Mouse (Mus musculus) brain, embryonic 14.5 days (tissue): ENCODE measurements around the gene Erich6b.

Source experiments
- CTCF ChIP-seq: fragments of 200-500 bp; IDR thresholded peaks from 2 replicates; pipeline ENCODE4 v1.5.1; 2012; ENCODE audit warnings: inconsistent platforms, mild to moderate bottlenecking, moderate library complexity, borderline replicate concordance; ENCODE audit not compliant: insufficient read depth, insufficient read length; ENCODE audit errors: extremely low read depth
- POLR2A ChIP-seq: fragments of 200-500 bp; IDR thresholded peaks from 2 replicates; pipeline ENCODE4 v1.6.1; 2012; ENCODE audit warnings: mild to moderate bottlenecking, inconsistent platforms, borderline replicate concordance; ENCODE audit not compliant: poor library complexity, insufficient read depth, insufficient read length, severe bottlenecking; ENCODE audit errors: extremely low read depth

DNA sequence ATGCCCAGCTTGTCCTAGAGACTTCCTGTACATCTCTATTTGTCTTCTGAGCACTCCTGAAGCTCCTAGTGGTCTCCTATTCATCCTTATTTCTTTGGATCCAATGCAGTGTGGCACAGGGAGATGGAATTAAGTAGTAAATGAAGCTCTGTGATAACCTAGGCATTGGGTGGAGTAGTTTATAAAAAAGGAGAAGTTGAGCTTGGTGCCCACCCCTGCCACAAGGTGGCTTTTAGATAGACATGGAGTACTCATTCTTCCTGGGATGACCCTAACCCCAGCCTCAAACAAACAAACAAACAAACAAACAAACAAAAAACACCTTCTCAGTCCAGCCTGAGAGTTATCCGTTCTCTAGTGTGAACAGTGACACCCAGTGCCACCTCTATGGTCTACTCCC, 55.9 kb downstream of the Erich6b start:
- TF ChIP-seq POLR2A = no peak
- TF ChIP-seq CTCF = no peak
